Mouse (Mus musculus): Measurements from ENCODE around the gene Nid1. TPM values are rescaled to one million over a fixed set of nuclear protein-coding genes. Genes with fewer than 3 reads are reported as not detected.

The Nid1 gene
- polyA plus RNA-seq, 1 experiment from 2014 or later, result 72.9 TPM

GRCm38 (mm10) chr13:13505063-13505462 is 67.7 kb downstream of the Nid1 start:
- no peak for ATAC-seq (ENCODE audit: low FRiP score)
- no peak overlapping the region for H3K9ac ChIP-seq
- 91% methylated on average over 5 of the region's 5 CpGs for WGBS

GRCm38 (mm10) chr13:13506556-13506955 is 69.2 kb downstream of the Nid1 start:
- Histone ChIP-seq H3K27ac (no peak overlapping the region), H3K36me3 (replicated peaks; ENCODE audit: control insufficient read depth, insufficient read depth) (no peaks in the 10 kb centered on the region; the same call in 1 of the 2 replicates), H3K27me3 (ENCODE audit: control insufficient read depth, insufficient read depth, low read length) (no peaks in the 10 kb centered on the region), H3K4me1 (replicated peaks; ENCODE audit: control insufficient read depth, insufficient read depth, low read length) (no peaks in the 10 kb centered on the region), H3K9ac (no peak overlapping the region), H3K4me3 (replicated peaks; ENCODE audit: low read length) (no peak overlapping the region), H3K4me2 (replicated peaks) (no peak overlapping the region), H3K9me3 (ENCODE audit: control insufficient read depth, low read length) (no peaks in the 10 kb centered on the region)
- ATAC-seq (ENCODE audit: low FRiP score) (no peak), DNase-seq (ENCODE audit: low spot score) (no peak)
- 92% methylated on average over 5 of the region's 5 CpGs for WGBS

More at GRCm38 (mm10) chr13:13505063-13505462, 67.7 kb downstream of the Nid1 start:
- Histone ChIP-seq H3K4me3 (replicated peaks; ENCODE audit: low read length) (no peak overlapping the region), H3K4me2 (replicated peaks) (no peak overlapping the region), H3K27ac (no peak overlapping the region), H3K9me3 (ENCODE audit: control insufficient read depth, low read length) (no peaks in the 10 kb centered on the region), H3K4me1 (replicated peaks; ENCODE audit: control insufficient read depth, insufficient read depth, low read length) (no peaks in the 10 kb centered on the region), H3K36me3 (replicated peaks; ENCODE audit: control insufficient read depth, insufficient read depth) (no peaks in the 10 kb centered on the region; the same call in 1 of the 2 replicates), H3K27me3 (ENCODE audit: control insufficient read depth, insufficient read depth, low read length) (no peaks in the 10 kb centered on the region)
- no peak for DNase-seq (ENCODE audit: low spot score)

DNA sequence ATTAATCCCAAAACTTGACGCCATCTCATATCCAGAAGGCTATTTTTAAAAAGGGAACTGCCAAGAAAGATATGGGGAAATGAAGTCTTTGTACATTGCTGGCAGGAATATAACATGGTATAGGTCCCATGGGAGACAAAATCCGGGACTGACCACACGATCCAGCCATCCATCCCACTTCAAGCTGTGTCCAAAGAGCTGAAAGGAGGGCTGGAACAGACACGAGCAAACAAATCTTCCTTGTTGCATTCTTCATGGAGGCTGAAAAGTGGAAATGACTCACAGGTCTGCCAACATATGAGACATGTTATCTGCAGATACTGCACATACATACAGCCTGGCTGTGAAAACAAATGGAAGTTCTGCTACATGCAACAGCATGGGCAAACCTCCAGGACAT is 77.5 kb downstream of the Nid1 start:
- H3K27ac ChIP-seq, result no peak overlapping the region
- H3K9me3 ChIP-seq (ENCODE audit: control insufficient read depth, low read length), result no peaks in the 10 kb centered on the region
- no peaks in the 10 kb centered on the region; the same call in 1 of the 2 replicates for H3K36me3 ChIP-seq (replicated peaks; ENCODE audit: control insufficient read depth, insufficient read depth)
- no peaks in the 10 kb centered on the region for H3K4me1 ChIP-seq (replicated peaks; ENCODE audit: control insufficient read depth, insufficient read depth, low read length)
- ATAC-seq (ENCODE audit: low FRiP score), result no peak
- H3K27me3 ChIP-seq (ENCODE audit: control insufficient read depth, insufficient read depth, low read length), result no peaks in the 10 kb centered on the region
- H3K9ac ChIP-seq, result no peak overlapping the region
- DNase-seq (ENCODE audit: low spot score), result no peak
- H3K4me2 ChIP-seq (replicated peaks), result no peak overlapping the region
- WGBS, result 82% methylated on average over 4 of the region's 4 CpGs
- no peak overlapping the region for H3K4me3 ChIP-seq (replicated peaks; ENCODE audit: low read length)

DNA sequence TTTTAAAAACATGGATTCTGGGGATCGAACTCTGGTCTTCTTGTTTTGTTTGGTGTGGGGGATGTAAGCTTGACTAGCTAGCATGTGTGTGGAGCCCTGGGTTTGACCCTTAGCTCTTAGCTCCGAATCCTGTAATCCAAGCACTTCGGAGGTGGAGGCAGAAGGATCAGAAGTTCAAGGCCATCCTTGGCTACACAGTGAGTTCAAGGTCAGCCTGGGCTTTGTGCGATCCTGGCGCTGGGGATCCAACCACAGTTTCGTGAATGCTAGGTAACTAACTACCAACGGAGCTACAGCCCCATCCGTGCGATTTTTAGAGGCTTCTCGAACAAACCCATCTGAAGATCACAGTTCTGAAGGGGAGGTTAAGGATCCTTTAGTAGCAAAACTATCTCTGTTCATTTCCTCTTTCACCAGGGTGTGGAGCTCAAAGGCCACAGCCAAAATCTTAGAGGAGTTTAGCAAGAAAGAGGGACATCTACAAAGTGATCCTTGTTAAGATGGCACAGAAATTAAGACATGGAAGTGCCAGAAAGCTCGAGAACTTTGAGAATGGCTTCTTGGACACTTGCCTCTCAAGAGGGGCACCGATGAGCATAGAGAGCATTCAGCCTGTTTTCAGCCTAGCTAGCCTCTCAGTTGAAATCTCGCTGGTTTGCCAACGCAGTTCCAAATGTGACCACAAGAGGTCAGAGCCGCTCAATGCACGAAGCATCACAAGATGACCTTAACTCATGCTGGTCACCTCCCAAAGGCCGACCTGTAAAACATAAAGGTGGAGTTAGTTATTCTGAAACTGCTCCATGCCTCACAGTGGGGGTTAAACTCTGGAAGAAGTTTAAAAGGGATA is 79.2 kb downstream of the Nid1 start:
- Histone ChIP-seq H3K36me3 (replicated peaks; ENCODE audit: control insufficient read depth, insufficient read depth) (no peaks in the 10 kb centered on the region), H3K27ac (no peak overlapping the region), H3K9ac (peak overlapping the region; percentile 29; the same call in 1 of the 2 replicates), H3K27me3 (ENCODE audit: control insufficient read depth, insufficient read depth, low read length) (no peaks in the 10 kb centered on the region), H3K4me3 (replicated peaks; ENCODE audit: low read length) (no peak overlapping the region), H3K4me1 (replicated peaks; ENCODE audit: control insufficient read depth, insufficient read depth, low read length) (no peaks in the 10 kb centered on the region), H3K9me3 (ENCODE audit: control insufficient read depth, low read length) (no peaks in the 10 kb centered on the region), H3K4me2 (replicated peaks) (peak overlapping the region; percentile 20; the same call in 1 of the 2 replicates)
- DNase-seq (ENCODE audit: low spot score) (peak; percentile 90), ATAC-seq (ENCODE audit: low FRiP score) (peak; percentile 69)
- WGBS, result 53% methylated on average over 17 of the region's 17 CpGs

GRCm38 (mm10) chr13:13518114-13518513 is 80.8 kb downstream of the Nid1 start:
- ATAC-seq (ENCODE audit: low FRiP score), result no peak
- H3K27ac ChIP-seq, result no peak overlapping the region
- DNase-seq (ENCODE audit: low spot score), result no peak
- H3K4me3 ChIP-seq (replicated peaks; ENCODE audit: low read length), result no peak overlapping the region
- no peak overlapping the region for H3K9ac ChIP-seq
- no peaks in the 10 kb centered on the region for H3K36me3 ChIP-seq (replicated peaks; ENCODE audit: control insufficient read depth, insufficient read depth)
- no peaks in the 10 kb centered on the region for H3K4me1 ChIP-seq (replicated peaks; ENCODE audit: control insufficient read depth, insufficient read depth, low read length)
- H3K9me3 ChIP-seq (ENCODE audit: control insufficient read depth, low read length), result no peaks in the 10 kb centered on the region
- WGBS, result 85% methylated on average over 7 of the region's 7 CpGs
- H3K27me3 ChIP-seq (ENCODE audit: control insufficient read depth, insufficient read depth, low read length), result no peaks in the 10 kb centered on the region
- H3K4me2 ChIP-seq (replicated peaks), result no peak overlapping the region

DNA sequence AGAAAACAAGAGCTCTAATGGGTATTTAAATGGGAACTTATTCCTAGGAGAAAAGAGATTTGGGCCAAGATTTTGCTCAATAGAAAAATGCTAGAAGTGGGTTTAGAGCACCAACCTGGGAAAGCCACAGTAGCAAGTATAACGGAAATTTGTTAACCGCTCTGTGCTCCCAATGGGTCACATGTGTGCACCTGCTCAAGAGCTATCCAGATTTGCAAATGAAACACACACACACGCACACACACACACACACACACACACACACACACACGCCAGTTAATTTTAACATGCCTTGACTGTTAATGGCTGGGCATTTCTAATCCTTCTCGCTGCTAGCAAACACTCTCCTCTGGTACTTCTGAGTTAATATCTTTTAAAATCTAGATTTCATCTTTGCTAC is 83.1 kb downstream of the Nid1 start:
- no peak overlapping the region for H3K4me2 ChIP-seq (replicated peaks)
- H3K27me3 ChIP-seq (ENCODE audit: control insufficient read depth, insufficient read depth, low read length), result no peaks in the 10 kb centered on the region
- 88% methylated on average over 5 of the region's 5 CpGs for WGBS
- no peaks in the 10 kb centered on the region for H3K4me1 ChIP-seq (replicated peaks; ENCODE audit: control insufficient read depth, insufficient read depth, low read length)
- ATAC-seq (ENCODE audit: low FRiP score), result no peak
- H3K27ac ChIP-seq, result no peak overlapping the region
- H3K4me3 ChIP-seq (replicated peaks; ENCODE audit: low read length), result no peak overlapping the region
- DNase-seq (ENCODE audit: low spot score), result no peak
- H3K9me3 ChIP-seq (ENCODE audit: control insufficient read depth, low read length), result no peaks in the 10 kb centered on the region
- no peaks in the 10 kb centered on the region for H3K36me3 ChIP-seq (replicated peaks; ENCODE audit: control insufficient read depth, insufficient read depth)
- no peak overlapping the region for H3K9ac ChIP-seq

DNA sequence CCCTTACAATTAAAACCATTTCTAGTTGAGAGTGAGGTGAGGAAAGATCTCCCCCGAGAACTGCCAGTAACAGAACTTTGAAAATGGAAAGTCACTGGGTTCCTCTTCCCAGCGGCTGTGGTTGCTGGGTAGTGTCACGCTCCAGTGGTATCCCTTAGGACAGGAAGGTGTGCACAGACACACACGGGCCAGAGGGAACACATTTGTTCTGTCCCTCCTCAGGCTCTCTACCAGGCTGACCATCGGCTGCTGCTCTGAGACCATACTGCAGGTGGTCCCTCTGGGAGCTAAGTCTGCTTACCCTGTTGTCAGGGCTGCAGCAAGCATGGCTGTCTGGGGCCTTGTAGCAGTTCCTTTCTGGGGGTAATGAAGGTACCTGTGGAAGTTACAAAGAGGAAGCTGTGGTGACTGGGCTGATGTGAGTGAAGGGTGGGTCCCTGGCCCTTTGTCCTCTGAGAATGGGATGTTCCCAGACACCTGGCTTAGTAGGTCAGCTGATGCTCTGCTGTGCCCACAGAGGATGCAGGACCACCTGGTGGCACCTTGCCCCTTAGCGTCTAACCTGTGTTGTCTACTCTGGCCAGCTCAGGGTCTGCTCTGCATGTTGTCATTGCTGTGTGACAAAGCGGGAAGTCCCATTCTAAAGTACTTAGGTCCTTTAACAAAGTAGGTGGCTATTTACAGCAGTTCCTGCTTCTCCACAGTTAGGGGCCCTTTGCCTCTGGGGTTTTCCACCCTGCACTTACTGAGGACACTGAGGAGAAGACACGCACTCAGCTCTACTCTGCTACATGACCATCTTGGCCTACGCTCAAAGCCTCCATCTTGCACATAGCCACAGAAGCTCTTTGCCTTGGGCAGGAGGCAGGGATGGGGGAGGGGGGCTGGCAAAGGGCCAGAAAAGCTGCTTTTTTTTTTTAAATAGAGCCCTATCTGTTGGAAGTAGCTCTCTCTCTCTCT is 86.6 kb downstream of the Nid1 start:
- WGBS, result 78% methylated on average over 9 of the region's 9 CpGs
- no peaks in the 10 kb centered on the region for H3K4me1 ChIP-seq (replicated peaks; ENCODE audit: control insufficient read depth, insufficient read depth, low read length)

GRCm38 (mm10) chr13:13525205-13525604 is 87.9 kb downstream of the Nid1 start:
- 96% methylated on average over 2 of the region's 2 CpGs for WGBS
- Histone ChIP-seq H3K36me3 (replicated peaks; ENCODE audit: control insufficient read depth, insufficient read depth) (no peaks in the 10 kb centered on the region), H3K27ac (no peak overlapping the region), H3K27me3 (ENCODE audit: control insufficient read depth, insufficient read depth, low read length) (no peaks in the 10 kb centered on the region), H3K4me3 (replicated peaks; ENCODE audit: low read length) (no peak overlapping the region), H3K9me3 (ENCODE audit: control insufficient read depth, low read length) (no peaks in the 10 kb centered on the region), H3K9ac (no peak overlapping the region), H3K4me2 (replicated peaks) (no peak overlapping the region), H3K4me1 (replicated peaks; ENCODE audit: control insufficient read depth, insufficient read depth, low read length) (no peaks in the 10 kb centered on the region)
- ATAC-seq (ENCODE audit: low FRiP score) (no peak), DNase-seq (ENCODE audit: low spot score) (no peak)

More for the DNA sequence above, 86.6 kb downstream of the Nid1 start:
- no peak for ATAC-seq (ENCODE audit: low FRiP score)
- H3K27me3 ChIP-seq (ENCODE audit: control insufficient read depth, insufficient read depth, low read length), result no peaks in the 10 kb centered on the region
- DNase-seq (ENCODE audit: low spot score), result no peak
- H3K9me3 ChIP-seq (ENCODE audit: control insufficient read depth, low read length), result no peaks in the 10 kb centered on the region
- no peak overlapping the region for H3K4me3 ChIP-seq (replicated peaks; ENCODE audit: low read length)
- no peaks in the 10 kb centered on the region for H3K36me3 ChIP-seq (replicated peaks; ENCODE audit: control insufficient read depth, insufficient read depth)
- no peak overlapping the region for H3K27ac ChIP-seq
- no peak overlapping the region for H3K4me2 ChIP-seq (replicated peaks)
- no peak overlapping the region for H3K9ac ChIP-seq

DNA sequence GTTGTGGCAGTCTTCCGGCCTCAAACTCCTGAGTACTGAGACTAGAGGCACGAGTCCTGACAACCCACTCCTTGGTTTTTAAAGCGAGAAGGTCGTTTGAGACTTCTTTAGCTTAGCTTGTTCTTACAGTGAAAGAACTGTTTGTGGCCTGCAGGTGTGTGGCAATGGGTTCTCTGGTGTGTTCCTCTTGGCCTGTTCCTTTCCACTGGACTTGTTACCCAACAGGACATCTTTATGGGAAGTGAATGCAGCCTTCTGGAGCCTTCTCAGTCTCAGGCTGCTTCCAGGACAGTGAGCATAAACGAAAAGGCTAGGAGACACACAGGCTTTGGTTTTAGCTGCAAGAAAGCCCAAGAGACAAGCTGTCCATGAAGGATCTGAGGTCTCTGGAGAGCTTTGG is 88.5 kb downstream of the Nid1 start:
- 83% methylated on average over 5 of the region's 5 CpGs for WGBS
- no peak overlapping the region for H3K27ac ChIP-seq

More for the DNA sequence above, 88.5 kb downstream of the Nid1 start:
- DNase-seq (ENCODE audit: low spot score) (no peak), ATAC-seq (ENCODE audit: low FRiP score) (no peak)
- no peaks in the 10 kb centered on the region for H3K9me3 ChIP-seq (ENCODE audit: control insufficient read depth, low read length)
- no peaks in the 10 kb centered on the region for H3K36me3 ChIP-seq (replicated peaks; ENCODE audit: control insufficient read depth, insufficient read depth)
- no peak overlapping the region for H3K4me3 ChIP-seq (replicated peaks; ENCODE audit: low read length)
- no peak overlapping the region for H3K4me2 ChIP-seq (replicated peaks)
- no peak overlapping the region for H3K9ac ChIP-seq
- H3K27me3 ChIP-seq (ENCODE audit: control insufficient read depth, insufficient read depth, low read length), result no peaks in the 10 kb centered on the region
- H3K4me1 ChIP-seq (replicated peaks; ENCODE audit: control insufficient read depth, insufficient read depth, low read length), result no peaks in the 10 kb centered on the region

All from hindbrain, embryonic 14.5 days (tissue).